Mouse (Mus musculus): ENCODE measurements around the gene Mapk1. TPM values are rescaled to one million over a fixed set of nuclear protein-coding genes. Genes with fewer than 3 reads are reported as not detected.

Gene Mapk1
- polyA plus RNA-seq, 1 experiment from 2014 or later: 177 TPM

Other genes starting within 250 kb of the Mapk1 start
- 3.4 and 4.3 TPM in 2 replicates for gene Spag6l, start 153.9 kb upstream of the Mapk1 start, polyA plus RNA-seq (2016; fragmentation: Nextera tagmentation; extraction: Ambion mirVana)
- gene Igll1, start 119.4 kb upstream of the Mapk1 start, polyA plus RNA-seq (2016; fragmentation: Nextera tagmentation; extraction: Ambion mirVana): 0.17 TPM in 1 of 2 replicates, not detected in the other
- gene Top3b, start 112.6 kb upstream of the Mapk1 start, polyA plus RNA-seq (2016; fragmentation: Nextera tagmentation; extraction: Ambion mirVana): 62.9 and 63.1 TPM in 2 replicates
- gene Vpreb1, start 112.5 kb upstream of the Mapk1 start, polyA plus RNA-seq (2016; fragmentation: Nextera tagmentation; extraction: Ambion mirVana): 0.66 and 1.9 TPM in 2 replicates
- gene Ppm1f, start 86.9 kb upstream of the Mapk1 start, polyA plus RNA-seq (2016; fragmentation: Nextera tagmentation; extraction: Ambion mirVana): 31.3 and 31.4 TPM in 2 replicates
- 95.0 and 98.6 TPM in 2 replicates for gene Ypel1, start 86.3 kb downstream of the Mapk1 start, polyA plus RNA-seq (2016; fragmentation: Nextera tagmentation; extraction: Ambion mirVana)
- 159 and 161 TPM in 2 replicates for gene Ppil2, start 127.9 kb downstream of the Mapk1 start, polyA plus RNA-seq (2016; fragmentation: Nextera tagmentation; extraction: Ambion mirVana)
- gene 2610318N02Rik, start 141.8 kb downstream of the Mapk1 start, polyA plus RNA-seq (2016; fragmentation: Nextera tagmentation; extraction: Ambion mirVana): 66.0 and 66.3 TPM in 2 replicates
- gene Sdf2l1, start 149.0 kb downstream of the Mapk1 start, polyA plus RNA-seq (2016; fragmentation: Nextera tagmentation; extraction: Ambion mirVana): 61.5 and 79.9 TPM in 2 replicates
- 21.4 and 23.0 TPM in 2 replicates for gene Ydjc, start 161.2 kb downstream of the Mapk1 start, polyA plus RNA-seq (2016; fragmentation: Nextera tagmentation; extraction: Ambion mirVana)
- gene Ccdc116, start 163.8 kb downstream of the Mapk1 start, polyA plus RNA-seq (2016; fragmentation: Nextera tagmentation; extraction: Ambion mirVana): 1.4 and 1.5 TPM in 2 replicates
- gene Ube2l3, start 219.3 kb downstream of the Mapk1 start, polyA plus RNA-seq (2016; fragmentation: Nextera tagmentation; extraction: Ambion mirVana): 342 and 364 TPM in 2 replicates
- gene Rimbp3, start 225.2 kb downstream of the Mapk1 start, polyA plus RNA-seq (2016; fragmentation: Nextera tagmentation; extraction: Ambion mirVana): 1.8 and 2.1 TPM in 2 replicates